Mouse (Mus musculus) embryonic facial prominence, embryonic 13.5 days (tissue): ENCODE measurements at regions not wholly inside any gene's neighbourhood (a gene's known extent, or its start where the extent isn't known, plus 50 kb on each side); places are given as distances from the start of the nearest gene placed in this dataset.

Source experiments
- ATAC-seq: fragments of 200-750 bp; cut with Nextera tagmentation; 2 replicates; pipeline ENCODE4 v1.8.0; 2017; ENCODE audit warnings: low read depth; ENCODE audit not compliant: insufficient number of reproducible peaks, insufficient read depth, low FRiP score, low TSS enrichment
- H3K27ac ChIP-seq: fragments of 300-500 bp; sonication (generic); 2 replicates; pipeline ENCODE4 v1.5.1; 2015; ENCODE audit warnings: moderate library complexity, mild to moderate bottlenecking, inconsistent platforms
- H3K27me3 ChIP-seq: fragments of 300-500 bp; sonication (generic); 2 replicates; pipeline ENCODE4 v1.6.1; 2015; ENCODE audit warnings: mild to moderate bottlenecking, inconsistent platforms
- H3K36me3 ChIP-seq: fragments of 300-500 bp; sonication (generic); 2 replicates; pipeline ENCODE4 v1.6.1; 2015; ENCODE audit warnings: mild to moderate bottlenecking, inconsistent platforms
- H3K4me1 ChIP-seq: fragments of 300-500 bp; sonication (generic); 2 replicates; pipeline ENCODE4 v1.6.1; 2015; ENCODE audit warnings: inconsistent platforms
- H3K4me2 ChIP-seq: fragments of 300-500 bp; sonication (generic); 2 replicates; pipeline ENCODE4 v1.6.1; 2015; ENCODE audit warnings: moderate library complexity, mild to moderate bottlenecking, inconsistent platforms
- H3K4me3 ChIP-seq: fragments of 300-500 bp; sonication (generic); 2 replicates; pipeline ENCODE4 v1.5.1; 2015; ENCODE audit warnings: mild to moderate bottlenecking, inconsistent platforms
- H3K9ac ChIP-seq: fragments of 300-500 bp; sonication (generic); 2 replicates; pipeline ENCODE4 v1.6.1; 2015; ENCODE audit warnings: mild to moderate bottlenecking, inconsistent platforms
- H3K9me3 ChIP-seq: fragments of 300-500 bp; sonication (generic); 2 replicates; pipeline ENCODE4 v1.6.1; 2016; ENCODE audit warnings: inconsistent platforms
- WGBS: fragments of 180-500 bp; shearing (Covaris S2); methylation state at CpG from one replicate; pipeline ENCODE4 v1.1.7; 2015; ENCODE audit warnings: mixed read lengths; 5-methylcytosine and 5-hydroxymethylcytosine counted together

- H3K9ac ChIP-seq, result no peak overlapping the region
- ATAC-seq, result no peak
- H3K4me1 ChIP-seq, result no peaks in the 10 kb centered on the region
- H3K36me3 ChIP-seq, result no peaks in the 10 kb centered on the region
- WGBS, result 89% methylated on average over 7 of the region's 7 CpGs
- H3K9me3 ChIP-seq, result no peaks in the 10 kb centered on the region
- peaks cover 3% of the 10 kb centered on the region; the same call in 1 of the 2 replicates for H3K27me3 ChIP-seq
- H3K4me2 ChIP-seq, result no peak overlapping the region
- no peak overlapping the region for H3K4me3 ChIP-seq
- no peak overlapping the region for H3K27ac ChIP-seq
These were observed 57.8 kb upstream of the Cry1 start for GRCm38 (mm10) chr10:85242701-85243100.

- 87% methylated on average over 6 of the region's 6 CpGs for WGBS
- no peaks in the 10 kb centered on the region for H3K9me3 ChIP-seq
- no peak overlapping the region for H3K9ac ChIP-seq
- no peaks in the 10 kb centered on the region for H3K36me3 ChIP-seq
- H3K27ac ChIP-seq, result no peak overlapping the region
- no peaks in the 10 kb centered on the region for H3K4me1 ChIP-seq
- no peak overlapping the region for H3K4me2 ChIP-seq
- no peak for ATAC-seq
- H3K4me3 ChIP-seq, result no peak overlapping the region
- peaks cover 3% of the 10 kb centered on the region; the same call in 1 of the 2 replicates for H3K27me3 ChIP-seq
These were observed 58.7 kb upstream of the Cry1 start for GRCm38 (mm10) chr10:85243556-85243955.

- no peak overlapping the region for H3K4me3 ChIP-seq
- H3K4me1 ChIP-seq, result no peaks in the 10 kb centered on the region
- H3K9ac ChIP-seq, result no peak overlapping the region
- H3K27ac ChIP-seq, result no peak overlapping the region
- H3K4me2 ChIP-seq, result no peak overlapping the region
- ATAC-seq, result no peak; the same call in 1 of the 2 replicates
- H3K9me3 ChIP-seq, result no peaks in the 10 kb centered on the region
- 38% methylated on average over 5 of the region's 5 CpGs for WGBS
- H3K27me3 ChIP-seq, result no peaks in the 10 kb centered on the region
- H3K36me3 ChIP-seq, result no peaks in the 10 kb centered on the region
These were observed 80.9 kb upstream of the Cry1 start for GRCm38 (mm10) chr10:85265746-85266145.

GRCm38 (mm10) chr10:85266148-85266547 lies 81.3 kb upstream of the Cry1 start:
- no peak overlapping the region for H3K4me2 ChIP-seq
- H3K36me3 ChIP-seq, result no peaks in the 10 kb centered on the region
- ATAC-seq, result no peak
- no peak overlapping the region for H3K4me3 ChIP-seq
- WGBS, result 45% methylated on average over 10 of the region's 10 CpGs
- no peak overlapping the region for H3K9ac ChIP-seq
- H3K9me3 ChIP-seq, result no peaks in the 10 kb centered on the region
- H3K27ac ChIP-seq, result no peak overlapping the region
- no peaks in the 10 kb centered on the region for H3K27me3 ChIP-seq
- no peaks in the 10 kb centered on the region for H3K4me1 ChIP-seq

GRCm38 (mm10) chr10:85266796-85267195 lies 81.9 kb upstream of the Cry1 start:
- no peaks in the 10 kb centered on the region for H3K36me3 ChIP-seq
- H3K9me3 ChIP-seq, result no peaks in the 10 kb centered on the region
- ATAC-seq, result no peak
- H3K27me3 ChIP-seq, result no peaks in the 10 kb centered on the region
- WGBS, result 74% methylated on average over 4 of the region's 4 CpGs
- H3K27ac ChIP-seq, result no peak overlapping the region
- H3K4me3 ChIP-seq, result no peak overlapping the region
- H3K4me1 ChIP-seq, result no peaks in the 10 kb centered on the region
- no peak overlapping the region for H3K9ac ChIP-seq
- H3K4me2 ChIP-seq, result no peak overlapping the region

- H3K4me3 ChIP-seq, result no peak overlapping the region
- no peak overlapping the region for H3K9ac ChIP-seq
- H3K4me1 ChIP-seq, result no peaks in the 10 kb centered on the region
- ATAC-seq, result no peak
- H3K27me3 ChIP-seq, result no peaks in the 10 kb centered on the region
- 70% methylated on average over 6 of the region's 6 CpGs for WGBS
- H3K27ac ChIP-seq, result no peak overlapping the region
- no peaks in the 10 kb centered on the region for H3K9me3 ChIP-seq
- no peaks in the 10 kb centered on the region for H3K36me3 ChIP-seq
- no peak overlapping the region for H3K4me2 ChIP-seq
These were observed 85.3 kb upstream of the Cry1 start for GRCm38 (mm10) chr10:85270209-85270608.

- H3K4me3 ChIP-seq, result no peak overlapping the region
- H3K27me3 ChIP-seq, result no peaks in the 10 kb centered on the region
- no peak overlapping the region for H3K4me2 ChIP-seq
- WGBS, result 88% methylated on average over 2 of the region's 2 CpGs
- no peak for ATAC-seq
- H3K36me3 ChIP-seq, result no peaks in the 10 kb centered on the region
- no peaks in the 10 kb centered on the region for H3K9me3 ChIP-seq
- H3K4me1 ChIP-seq, result no peaks in the 10 kb centered on the region
- no peak overlapping the region for H3K27ac ChIP-seq
- no peak overlapping the region for H3K9ac ChIP-seq
These were observed 91.9 kb upstream of the Cry1 start for GRCm38 (mm10) chr10:85276793-85277192.

- no peak overlapping the region for H3K9ac ChIP-seq
- H3K9me3 ChIP-seq, result no peaks in the 10 kb centered on the region
- H3K4me3 ChIP-seq, result no peak overlapping the region
- no peaks in the 10 kb centered on the region for H3K4me1 ChIP-seq
- no peak overlapping the region for H3K27ac ChIP-seq
- H3K27me3 ChIP-seq, result no peaks in the 10 kb centered on the region
- H3K36me3 ChIP-seq, result no peaks in the 10 kb centered on the region
- ATAC-seq, result no peak
- no peak overlapping the region for H3K4me2 ChIP-seq
- 86% methylated on average over 5 of the region's 5 CpGs for WGBS
These were observed 94.7 kb upstream of the Btbd11 start for GRCm38 (mm10) chr10:85291733-85292476.

GRCm38 (mm10) chr10:85292477-85292855 lies 94.1 kb upstream of the Btbd11 start:
- H3K4me1 ChIP-seq, result no peaks in the 10 kb centered on the region
- H3K4me3 ChIP-seq, result no peak overlapping the region
- 71% methylated on average over 2 of the region's 2 CpGs for WGBS
- no peak for ATAC-seq
- no peak overlapping the region for H3K4me2 ChIP-seq
- no peaks in the 10 kb centered on the region for H3K9me3 ChIP-seq
- no peaks in the 10 kb centered on the region for H3K36me3 ChIP-seq
- H3K27ac ChIP-seq, result no peak overlapping the region
- H3K9ac ChIP-seq, result no peak overlapping the region
- H3K27me3 ChIP-seq, result no peaks in the 10 kb centered on the region

- Histone ChIP-seq H3K27me3 (no peaks in the 10 kb centered on the region), H3K4me1 (no peaks in the 10 kb centered on the region), H3K4me2 (no peak overlapping the region), H3K27ac (no peak overlapping the region), H3K9me3 (no peaks in the 10 kb centered on the region), H3K4me3 (no peak overlapping the region), H3K36me3 (no peaks in the 10 kb centered on the region), H3K9ac (no peak overlapping the region)
- WGBS, result 60% methylated on average over 9 of the region's 9 CpGs
- ATAC-seq, result no peak
These were observed 93.4 kb upstream of the Btbd11 start for GRCm38 (mm10) chr10:85293071-85293783.

- Histone ChIP-seq H3K4me2 (no peak overlapping the region), H3K36me3 (no peaks in the 10 kb centered on the region), H3K4me3 (no peak overlapping the region), H3K9ac (no peak overlapping the region), H3K27me3 (no peaks in the 10 kb centered on the region), H3K4me1 (peaks cover 4% of the 10 kb centered on the region), H3K27ac (no peak overlapping the region), H3K9me3 (no peaks in the 10 kb centered on the region)
- no peak for ATAC-seq
- 87% methylated on average over 5 of the region's 5 CpGs for WGBS
These were observed 91.3 kb upstream of the Btbd11 start for GRCm38 (mm10) chr10:85295133-85295887.

GRCm38 (mm10) chr10:85311781-85312180 lies 74.8 kb upstream of the Btbd11 start:
- peaks cover 5% of the 10 kb centered on the region; the same call in 1 of the 2 replicates for H3K27me3 ChIP-seq
- no peak overlapping the region for H3K4me2 ChIP-seq
- no peaks in the 10 kb centered on the region for H3K4me1 ChIP-seq
- no peaks in the 10 kb centered on the region for H3K9me3 ChIP-seq
- no peak overlapping the region for H3K27ac ChIP-seq
- no peak overlapping the region for H3K9ac ChIP-seq
- H3K4me3 ChIP-seq, result no peak overlapping the region
- ATAC-seq, result no peak
- H3K36me3 ChIP-seq, result no peaks in the 10 kb centered on the region
